Mouse (Mus musculus): Measurements from ENCODE around the gene Tmpo. TPM values are rescaled to one million over a fixed set of nuclear protein-coding genes. Genes with fewer than 3 reads are reported as not detected.

Gene Tmpo
- 343 and 401 TPM in 2 replicates for polyA plus RNA-seq (2014; fragmentation: Nextera tagmentation; extraction: Ambion mirVana)

- no peaks in the 10 kb centered on the region for H3K27me3 ChIP-seq (ENCODE audit: control insufficient read depth, insufficient read depth, low read length)
- H3K9me3 ChIP-seq (replicated peaks; ENCODE audit: control insufficient read depth, low read length) = no peaks in the 10 kb centered on the region
- WGBS = 13% methylated on average over 18 of the region's 18 CpGs
- peak within 1 kb of the TSS; percentile 35 for H3K4me3 ChIP-seq (ENCODE audit: low read depth, low read length)
- H3K36me3 ChIP-seq (replicated peaks; ENCODE audit: control insufficient read depth, insufficient read depth, low read depth, low read length) = no peaks in the 10 kb centered on the region
- H3K4me2 ChIP-seq (ENCODE audit: low read depth, low read length) = peak within 1 kb of the TSS; percentile 44
- peak within 1 kb of the TSS; percentile 38 for H3K9ac ChIP-seq (replicated peaks; ENCODE audit: low read length)
- peak; percentile 30 for DNase-seq (ENCODE audit: low spot score)
- H3K4me1 ChIP-seq (ENCODE audit: control insufficient read depth, insufficient read depth, low read length) = no peaks in the 10 kb centered on the region
- peak within 1 kb of the TSS; percentile 96 for H3K27ac ChIP-seq (replicated peaks; ENCODE audit: low read depth, low read length)
- ATAC-seq (replicated peaks; ENCODE audit: insufficient number of reproducible peaks, low FRiP score, low TSS enrichment, low read depth) = 0 out of 2 replicates have a peak, but pooled peaks have one; percentile 0
These were observed at the start of gene Tmpo for GRCm38 (mm10) chr10:91180761-91181460. Tmpo (minus strand) TSS chr10:91181315.

GRCm38 (mm10) chr10:91230400-91230799 lies 49.3 kb upstream of the Tmpo start:
- DNase-seq (ENCODE audit: low spot score) (no peak), ATAC-seq (replicated peaks; ENCODE audit: insufficient number of reproducible peaks, low FRiP score, low TSS enrichment, low read depth) (no peak)
- Histone ChIP-seq H3K27me3 (ENCODE audit: control insufficient read depth, insufficient read depth, low read length) (no peaks in the 10 kb centered on the region), H3K4me3 (ENCODE audit: low read depth, low read length) (no peak overlapping the region), H3K4me1 (ENCODE audit: control insufficient read depth, insufficient read depth, low read length) (no peaks in the 10 kb centered on the region), H3K4me2 (ENCODE audit: low read depth, low read length) (no peak overlapping the region), H3K9ac (replicated peaks; ENCODE audit: low read length) (no peak overlapping the region), H3K27ac (replicated peaks; ENCODE audit: low read depth, low read length) (no peak overlapping the region), H3K9me3 (replicated peaks; ENCODE audit: control insufficient read depth, low read length) (no peaks in the 10 kb centered on the region), H3K36me3 (replicated peaks; ENCODE audit: control insufficient read depth, insufficient read depth, low read depth, low read length) (no peaks in the 10 kb centered on the region)
- WGBS = 32% methylated on average over 4 of the region's 4 CpGs

- no peak overlapping the region for H3K4me3 ChIP-seq (ENCODE audit: low read depth, low read length)
- peak overlapping the region; percentile 77 for H3K27ac ChIP-seq (replicated peaks; ENCODE audit: low read depth, low read length)
- ATAC-seq (replicated peaks; ENCODE audit: insufficient number of reproducible peaks, low FRiP score, low TSS enrichment, low read depth) (peak; percentile 77), DNase-seq (ENCODE audit: low spot score) (peak; percentile 80)
- H3K9me3 ChIP-seq (replicated peaks; ENCODE audit: control insufficient read depth, low read length) = no peaks in the 10 kb centered on the region
- H3K27me3 ChIP-seq (ENCODE audit: control insufficient read depth, insufficient read depth, low read length) = no peaks in the 10 kb centered on the region
- H3K4me1 ChIP-seq (ENCODE audit: control insufficient read depth, insufficient read depth, low read length) = no peaks in the 10 kb centered on the region
- H3K9ac ChIP-seq (replicated peaks; ENCODE audit: low read length) = no peak overlapping the region
- H3K4me2 ChIP-seq (ENCODE audit: low read depth, low read length) = no peak overlapping the region; the same call in 1 of the 2 replicates
- H3K36me3 ChIP-seq (replicated peaks; ENCODE audit: control insufficient read depth, insufficient read depth, low read depth, low read length) = no peaks in the 10 kb centered on the region
- WGBS = 8% methylated on average over 7 of the region's 7 CpGs
These were observed 48.4 kb upstream of the Tmpo start for GRCm38 (mm10) chr10:91229518-91229961.

GRCm38 (mm10) chr10:91228924-91229517 lies 47.9 kb upstream of the Tmpo start:
- 53% methylated on average over 6 of the region's 6 CpGs for WGBS
- ATAC-seq (replicated peaks; ENCODE audit: insufficient number of reproducible peaks, low FRiP score, low TSS enrichment, low read depth) (0 out of 2 replicates have a peak, but pooled peaks have one; percentile 8), DNase-seq (ENCODE audit: low spot score) (no peak)
- no peaks in the 10 kb centered on the region for H3K4me1 ChIP-seq (ENCODE audit: control insufficient read depth, insufficient read depth, low read length)
- no peaks in the 10 kb centered on the region for H3K27me3 ChIP-seq (ENCODE audit: control insufficient read depth, insufficient read depth, low read length)
- H3K36me3 ChIP-seq (replicated peaks; ENCODE audit: control insufficient read depth, insufficient read depth, low read depth, low read length) = no peaks in the 10 kb centered on the region
- H3K27ac ChIP-seq (replicated peaks; ENCODE audit: low read depth, low read length) = peak overlapping the region; percentile 77
- no peaks in the 10 kb centered on the region for H3K9me3 ChIP-seq (replicated peaks; ENCODE audit: control insufficient read depth, low read length)
- H3K4me2 ChIP-seq (ENCODE audit: low read depth, low read length) = peak overlapping the region; percentile 5; the same call in 1 of the 2 replicates
- H3K4me3 ChIP-seq (ENCODE audit: low read depth, low read length) = no peak overlapping the region
- H3K9ac ChIP-seq (replicated peaks; ENCODE audit: low read length) = no peak overlapping the region

- Histone ChIP-seq H3K4me1 (ENCODE audit: control insufficient read depth, insufficient read depth, low read length) (no peaks in the 10 kb centered on the region), H3K4me3 (ENCODE audit: low read depth, low read length) (no peak overlapping the region), H3K9me3 (replicated peaks; ENCODE audit: control insufficient read depth, low read length) (no peaks in the 10 kb centered on the region), H3K4me2 (ENCODE audit: low read depth, low read length) (no peak overlapping the region), H3K27ac (replicated peaks; ENCODE audit: low read depth, low read length) (no peak overlapping the region), H3K9ac (replicated peaks; ENCODE audit: low read length) (no peak overlapping the region), H3K36me3 (replicated peaks; ENCODE audit: control insufficient read depth, insufficient read depth, low read depth, low read length) (no peaks in the 10 kb centered on the region), H3K27me3 (ENCODE audit: control insufficient read depth, insufficient read depth, low read length) (no peaks in the 10 kb centered on the region)
- WGBS = 49% methylated on average over 4 of the region's 4 CpGs
- peak; percentile 73 for DNase-seq (ENCODE audit: low spot score)
- ATAC-seq (replicated peaks; ENCODE audit: insufficient number of reproducible peaks, low FRiP score, low TSS enrichment, low read depth) = peak; percentile 64; the same call in 1 of the 2 replicates
These were observed 45.9 kb upstream of the Tmpo start for GRCm38 (mm10) chr10:91227034-91227433.

GRCm38 (mm10) chr10:91222398-91223236 lies 41.5 kb upstream of the Tmpo start:
- Histone ChIP-seq H3K9ac (replicated peaks; ENCODE audit: low read length) (no peak overlapping the region), H3K9me3 (replicated peaks; ENCODE audit: control insufficient read depth, low read length) (no peaks in the 10 kb centered on the region), H3K4me2 (ENCODE audit: low read depth, low read length) (no peak overlapping the region), H3K27ac (replicated peaks; ENCODE audit: low read depth, low read length) (no peak overlapping the region), H3K36me3 (replicated peaks; ENCODE audit: control insufficient read depth, insufficient read depth, low read depth, low read length) (no peaks in the 10 kb centered on the region), H3K27me3 (ENCODE audit: control insufficient read depth, insufficient read depth, low read length) (no peaks in the 10 kb centered on the region), H3K4me1 (ENCODE audit: control insufficient read depth, insufficient read depth, low read length) (no peaks in the 10 kb centered on the region), H3K4me3 (ENCODE audit: low read depth, low read length) (no peak overlapping the region)
- DNase-seq (ENCODE audit: low spot score) = no peak
- no peak for ATAC-seq (replicated peaks; ENCODE audit: insufficient number of reproducible peaks, low FRiP score, low TSS enrichment, low read depth)
- WGBS = 38% methylated on average over 9 of the region's 9 CpGs

GRCm38 (mm10) chr10:91208899-91209667 lies 28.0 kb upstream of the Tmpo start:
- ATAC-seq (replicated peaks; ENCODE audit: insufficient number of reproducible peaks, low FRiP score, low TSS enrichment, low read depth) = no peak

More at GRCm38 (mm10) chr10:91208899-91209667, 28.0 kb upstream of the Tmpo start:
- Histone ChIP-seq H3K9me3 (replicated peaks; ENCODE audit: control insufficient read depth, low read length) (no peaks in the 10 kb centered on the region), H3K27ac (replicated peaks; ENCODE audit: low read depth, low read length) (no peak overlapping the region), H3K27me3 (ENCODE audit: control insufficient read depth, insufficient read depth, low read length) (no peaks in the 10 kb centered on the region), H3K36me3 (replicated peaks; ENCODE audit: control insufficient read depth, insufficient read depth, low read depth, low read length) (no peaks in the 10 kb centered on the region), H3K9ac (replicated peaks; ENCODE audit: low read length) (no peak overlapping the region), H3K4me3 (ENCODE audit: low read depth, low read length) (no peak overlapping the region), H3K4me1 (ENCODE audit: control insufficient read depth, insufficient read depth, low read length) (no peaks in the 10 kb centered on the region), H3K4me2 (ENCODE audit: low read depth, low read length) (no peak overlapping the region)
- DNase-seq (ENCODE audit: low spot score) = no peak
- whole genome bisulfite sequencing = 77% methylated on average over 11 of the region's 11 CpGs

All from embryonic facial prominence, embryonic 11.5 days (tissue).